29 mouse cellular contexts compared by ENCODE assay signal in the genomic region with DNA sequence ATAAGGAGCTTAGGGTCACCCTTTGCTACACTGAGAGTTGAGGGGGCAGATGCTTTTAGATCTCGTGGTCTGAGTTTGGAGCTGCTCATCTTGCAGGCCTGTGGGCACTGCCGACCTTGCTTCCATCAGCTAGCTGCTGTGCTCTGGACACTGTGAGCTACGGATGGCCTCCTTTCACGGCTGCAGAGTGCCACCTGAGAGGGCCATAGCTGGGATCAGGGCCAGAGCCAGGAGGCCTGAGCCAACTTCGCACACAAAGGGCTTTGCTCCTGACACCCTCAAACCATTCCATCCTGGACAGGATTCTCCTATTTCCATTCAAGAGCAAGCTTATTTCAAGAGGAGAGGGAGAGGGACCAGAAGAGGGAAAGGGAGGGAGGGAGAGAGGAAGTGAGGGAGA. TPM values are rescaled to one million over a fixed set of nuclear protein-coding genes. Genes with fewer than 3 reads are reported as not detected.
DNase-seq lines count a peak whose midpoint lies in the region; ATAC-seq lines count a peak whose summit lies in the region.
"Had no signal": no experiment of that assay in that cellular context is flagged by ENCODE, and none has a peak within 500 bp of the region (broad histone marks: within the 10 kb centered on the region; RNA-seq: fewer than 3 reads in every experiment).

No protein-coding gene starts in this region.

- WGBS in embryonic facial prominence, embryonic 13.5 days = 70% methylated on average over 5 of the region's 5 CpGs
- 76% methylated on average over 5 of the region's 5 CpGs for WGBS in embryonic facial prominence, embryonic 10.5 days
- 74% methylated on average over 5 of the region's 5 CpGs for WGBS in midbrain, embryonic 16.5 days

- H3K4me3 ChIP-seq in embryonic facial prominence, embryonic 13.5 days = no peak overlapping the region
- H3K4me3 ChIP-seq in embryonic facial prominence, embryonic 10.5 days = no peak overlapping the region
- no peak overlapping the region for H3K4me3 ChIP-seq in midbrain, embryonic 16.5 days (ENCODE audit: low read depth, low read length)
- H3K4me3 ChIP-seq: embryonic facial prominence, embryonic 12.5 days; forebrain, embryonic 10.5 days; forebrain, embryonic 15.5 days; hindbrain, embryonic 12.5 days; myocyte; neural tube, embryonic 12.5 days had no signal

- H3K9ac ChIP-seq in embryonic facial prominence, embryonic 13.5 days = 0 out of 2 replicates have a peak overlapping the region, but pooled peaks have one; percentile 16
- no peak overlapping the region for H3K9ac ChIP-seq in midbrain, embryonic 16.5 days (ENCODE audit: low read depth, low read length)
- H3K9ac ChIP-seq: embryonic facial prominence, embryonic 12.5 days; forebrain, embryonic 15.5 days; hindbrain, embryonic 12.5 days; liver, embryonic 14.5 days; lung, embryonic 14.5 days; neural tube, embryonic 12.5 days had no signal

- H3K9me3 ChIP-seq in embryonic facial prominence, embryonic 13.5 days = no peaks in the 10 kb centered on the region
- no peaks in the 10 kb centered on the region for H3K9me3 ChIP-seq in embryonic facial prominence, embryonic 10.5 days
- H3K9me3 ChIP-seq in midbrain, embryonic 16.5 days (replicated peaks; ENCODE audit: control insufficient read depth, low read length, poor library complexity, severe bottlenecking) = no peaks in the 10 kb centered on the region; the same call in 1 of the 2 replicates
- H3K9me3 ChIP-seq: embryonic facial prominence, embryonic 12.5 days; forebrain, embryonic 10.5 days; forebrain, embryonic 15.5 days; hindbrain, embryonic 12.5 days; neural tube, embryonic 12.5 days had no signal

- no peak overlapping the region for H3K27ac ChIP-seq in embryonic facial prominence, embryonic 13.5 days
- H3K27ac ChIP-seq in embryonic facial prominence, embryonic 10.5 days (replicated peaks) = no peak overlapping the region
- no peak overlapping the region for H3K27ac ChIP-seq in midbrain, embryonic 16.5 days (ENCODE audit: low read length)
- H3K27ac ChIP-seq: embryonic facial prominence, embryonic 12.5 days; forebrain, embryonic 10.5 days; forebrain, embryonic 15.5 days; hindbrain, embryonic 12.5 days; liver, embryonic 14.5 days; neural tube, embryonic 12.5 days had no signal

- ATAC-seq in embryonic facial prominence, embryonic 13.5 days (ENCODE audit: insufficient number of reproducible peaks, insufficient read depth, low FRiP score, low TSS enrichment, low read depth) = no peak
- no peak for ATAC-seq in midbrain, embryonic 16.5 days
- ATAC-seq: CD4-positive, CD25-positive, alpha-beta regulatory T cell, adult 4 months; forebrain, embryonic 15.5 days; intestine, postnatal 0 days had no signal

- no peaks in the 10 kb centered on the region for H3K27me3 ChIP-seq in embryonic facial prominence, embryonic 13.5 days
- H3K27me3 ChIP-seq in embryonic facial prominence, embryonic 10.5 days (replicated peaks; ENCODE audit: low read depth, poor library complexity, severe bottlenecking) = no peaks in the 10 kb centered on the region
- no peaks in the 10 kb centered on the region for H3K27me3 ChIP-seq in midbrain, embryonic 16.5 days (ENCODE audit: control insufficient read depth, insufficient read depth, low read depth, low read length)
- H3K27me3 ChIP-seq: embryonic facial prominence, embryonic 12.5 days; forebrain, embryonic 15.5 days; hindbrain, embryonic 12.5 days; neural tube, embryonic 12.5 days had no signal

- H3K4me2 ChIP-seq in embryonic facial prominence, embryonic 13.5 days = no peak overlapping the region
- no peak overlapping the region for H3K4me2 ChIP-seq in midbrain, embryonic 16.5 days (ENCODE audit: low read length)
- H3K4me2 ChIP-seq: embryonic facial prominence, embryonic 12.5 days; forebrain, embryonic 15.5 days; heart, embryonic 11.5 days; hindbrain, embryonic 12.5 days; lung, embryonic 14.5 days; midbrain, embryonic 11.5 days; neural tube, embryonic 12.5 days had no signal

- DNase-seq in embryonic facial prominence, embryonic 10.5 days (ENCODE audit: low spot score) = no peak
- DNase-seq in brain, adult 2 months (ENCODE audit: low read depth, low spot score) = peak; percentile 42
- peak; percentile 35 for DNase-seq in cerebellum, adult 9-10 months
- DNase-seq in cerebellum, postnatal 36 days = peak; percentile 40 to 56
- no peak for DNase-seq in kidney, postnatal 4 days
- DNase-seq: adrenal gland, postnatal 25 days; gastrocnemius, postnatal 25 days; heart, adult 11 months; kidney, adult 9 months; kidney, postnatal 10 days; layer of hippocampus, adult 9-11 months; liver; lung, embryonic 14.5 days; right cerebral cortex, postnatal 4 days; thymus, adult 2 months; thymus, postnatal 36 days had no signal

- H3K36me3 ChIP-seq in embryonic facial prominence, embryonic 13.5 days = no peaks in the 10 kb centered on the region
- no peaks in the 10 kb centered on the region for H3K36me3 ChIP-seq in embryonic facial prominence, embryonic 10.5 days (replicated peaks)
- H3K36me3 ChIP-seq in midbrain, embryonic 16.5 days (ENCODE audit: control insufficient read depth, insufficient read depth, low read length) = no peaks in the 10 kb centered on the region
- H3K36me3 ChIP-seq: embryonic facial prominence, embryonic 12.5 days; forebrain, embryonic 10.5 days; forebrain, embryonic 15.5 days; hindbrain, embryonic 12.5 days; neural tube, embryonic 12.5 days had no signal

- 0 out of 2 replicates have a peak, but pooled peaks cover 5% of the 10 kb centered on the region for H3K4me1 ChIP-seq in embryonic facial prominence, embryonic 13.5 days
- H3K4me1 ChIP-seq in embryonic facial prominence, embryonic 10.5 days = no peaks in the 10 kb centered on the region
- H3K4me1 ChIP-seq in midbrain, embryonic 16.5 days (ENCODE audit: control insufficient read depth, insufficient read depth, low read length) = no peaks in the 10 kb centered on the region
- H3K4me1 ChIP-seq: embryonic facial prominence, embryonic 12.5 days; forebrain, embryonic 10.5 days; hindbrain, embryonic 12.5 days; neural tube, embryonic 12.5 days had no signal

RNA-seq across cellular contexts. Expression of gene Hnrnpdl, which starts 15.1 kb away (rescaled TPM):
- 213 and 218 TPM in 2 replicates for polyA plus RNA-seq in embryonic facial prominence, embryonic 13.5 days (2015; fragmentation: Nextera tagmentation; extraction: Ambion mirVana)
- 214 and 235 TPM in 2 replicates for polyA plus RNA-seq in embryonic facial prominence, embryonic 10.5 days (2016; fragmentation: Nextera tagmentation; extraction: Ambion mirVana)
- 199 and 210 TPM in 2 replicates for polyA plus RNA-seq in midbrain, embryonic 16.5 days (2015; fragmentation: Nextera tagmentation; extraction: Ambion mirVana)

RNA-seq across cellular contexts. Expression of gene Enoph1, which starts 15.4 kb away (rescaled TPM):
- polyA plus RNA-seq in embryonic facial prominence, embryonic 13.5 days (2015; fragmentation: Nextera tagmentation; extraction: Ambion mirVana) = 46.1 and 49.0 TPM in 2 replicates
- polyA plus RNA-seq in embryonic facial prominence, embryonic 10.5 days (2016; fragmentation: Nextera tagmentation; extraction: Ambion mirVana) = 60.3 and 60.9 TPM in 2 replicates
- 57.4 and 61.3 TPM in 2 replicates for polyA plus RNA-seq in midbrain, embryonic 16.5 days (2015; fragmentation: Nextera tagmentation; extraction: Ambion mirVana)

RNA-seq across cellular contexts. Expression of gene 4930524J08Rik, which starts 45.5 kb away (rescaled TPM):
- 3.2 and 3.4 TPM in 2 replicates for polyA plus RNA-seq in embryonic facial prominence, embryonic 13.5 days (2015; fragmentation: Nextera tagmentation; extraction: Ambion mirVana)
- 1.5 and 1.8 TPM in 2 replicates for polyA plus RNA-seq in embryonic facial prominence, embryonic 10.5 days (2016; fragmentation: Nextera tagmentation; extraction: Ambion mirVana)
- polyA plus RNA-seq in midbrain, embryonic 16.5 days (2015; fragmentation: Nextera tagmentation; extraction: Ambion mirVana) = 2.2 and 2.5 TPM in 2 replicates
- polyA plus RNA-seq: CD4-positive, CD25-positive, alpha-beta regulatory T cell, adult 4 months had no signal

RNA-seq across cellular contexts. Expression of gene Hnrnpd, which starts 45.7 kb away (rescaled TPM):
- 245 and 246 TPM in 2 replicates for polyA plus RNA-seq in embryonic facial prominence, embryonic 13.5 days (2015; fragmentation: Nextera tagmentation; extraction: Ambion mirVana)
- polyA plus RNA-seq in embryonic facial prominence, embryonic 10.5 days (2016; fragmentation: Nextera tagmentation; extraction: Ambion mirVana) = 253 and 268 TPM in 2 replicates
- polyA plus RNA-seq in midbrain, embryonic 16.5 days (2015; fragmentation: Nextera tagmentation; extraction: Ambion mirVana) = 96.2 and 121 TPM in 2 replicates

Comparison
In these comparisons a context has a peak if more than half of its experiments do, and no peak if none do; other contexts are left out.
1. DNase-seq: peak in brain, adult 2 months (single experiment), cerebellum, adult 9-10 months (single experiment) and cerebellum, postnatal 36 days (2 of 2); none in embryonic facial prominence, embryonic 10.5 days (single experiment) and kidney, postnatal 4 days (0 of 2).